Mouse (Mus musculus): Measurements from ENCODE around the gene Sae1.
"Not testable (repeated sequence)": the region's sequence is repeated elsewhere in the genome, so short reads cannot be mapped to it uniquely, and the experiment has no call there.

Gene Sae1

DNA sequence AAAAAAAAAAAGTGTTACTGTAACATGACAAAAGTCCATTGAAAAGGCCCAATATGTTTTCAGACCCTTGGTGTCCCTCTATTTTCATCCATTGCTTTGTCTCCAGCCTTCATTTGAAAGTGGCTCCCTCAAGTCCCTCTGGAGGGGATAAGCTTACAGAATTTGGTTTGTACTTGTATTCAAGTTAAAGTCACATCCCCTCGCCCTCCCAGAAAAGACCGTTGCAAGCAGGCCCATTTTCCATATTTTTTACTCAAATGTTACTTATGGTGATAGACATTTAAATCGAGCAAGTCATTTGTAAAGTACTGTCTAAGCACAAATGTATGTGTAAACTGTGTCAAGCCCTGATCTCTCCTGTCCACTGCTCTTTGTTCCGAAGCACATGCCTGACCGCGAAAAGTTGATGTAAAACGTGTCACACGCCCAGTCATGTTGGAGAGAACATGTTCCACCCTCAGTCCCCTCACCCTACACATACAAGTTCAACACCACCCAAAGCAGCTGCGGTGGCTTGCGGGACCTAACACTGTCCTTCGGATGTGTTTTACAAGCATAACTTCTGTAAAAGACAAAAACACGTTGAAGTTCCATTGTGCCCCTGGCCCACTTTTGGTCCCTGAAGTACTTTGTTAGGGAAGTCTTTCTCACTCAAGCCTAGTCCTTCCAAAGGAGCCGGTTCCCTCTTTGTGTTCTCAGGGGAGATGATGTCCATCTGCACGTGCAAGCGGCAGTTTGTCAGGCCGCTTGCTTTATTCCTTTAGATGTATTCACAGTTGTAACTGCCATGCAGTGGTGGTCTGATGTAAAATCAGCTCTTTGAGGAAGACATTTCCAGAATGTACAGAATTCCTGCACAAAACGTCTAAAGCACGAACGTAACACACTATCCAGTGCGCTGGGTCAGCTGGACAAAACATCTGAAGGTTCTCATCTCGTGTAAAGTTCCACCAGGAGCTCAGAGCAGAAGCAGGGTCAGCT is 15.7 kb upstream of the Sae1 start:
- peak; percentile 51 for DNase-seq (ENCODE audit: extremely low spot score)

DNA sequence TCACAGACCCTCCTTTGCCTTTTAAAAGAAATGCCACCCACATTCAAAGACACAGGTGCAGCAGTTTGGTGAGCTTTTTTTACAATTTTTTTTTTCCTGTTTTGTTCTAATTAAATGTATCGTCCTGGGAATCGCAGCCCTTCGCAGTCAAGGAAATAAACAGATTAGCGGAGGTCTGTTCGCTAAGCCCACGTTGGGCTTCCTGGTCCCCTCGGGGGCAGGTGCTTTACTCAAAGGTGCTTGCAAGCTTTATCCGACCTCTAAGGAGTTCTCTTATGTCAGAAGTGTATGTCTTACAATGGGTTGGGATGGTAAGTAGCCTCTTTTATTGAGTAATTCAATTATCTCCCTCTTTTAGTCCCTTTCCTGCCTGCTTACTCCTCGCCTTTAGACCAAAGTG is 14.8 kb upstream of the Sae1 start:
- peak; percentile 25 for DNase-seq (ENCODE audit: extremely low spot score)

DNA sequence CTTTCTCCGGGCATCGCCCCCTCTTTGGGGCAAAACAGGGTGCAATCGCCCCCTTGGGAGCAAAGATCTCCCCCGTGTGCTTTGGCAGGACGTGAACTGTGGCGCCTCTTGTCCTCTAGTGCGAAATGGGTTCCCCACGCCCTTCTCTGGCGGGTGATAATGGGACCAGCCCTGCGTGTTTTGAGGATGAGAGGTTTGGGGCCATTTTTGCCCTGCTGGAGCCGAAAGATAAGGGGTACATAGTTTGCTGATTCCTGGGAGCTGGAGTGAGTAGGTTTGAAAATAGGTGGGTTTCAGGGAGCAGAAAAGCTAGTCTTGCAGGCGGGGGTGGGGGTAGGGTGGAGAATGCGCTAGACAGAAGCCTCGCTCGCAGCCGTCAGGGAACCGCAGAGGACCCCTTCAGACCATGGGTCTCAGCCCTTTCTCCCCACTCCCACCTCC is 14.4 kb upstream of the Sae1 start:
- peak; percentile 65 for DNase-seq (ENCODE audit: extremely low spot score)

DNA sequence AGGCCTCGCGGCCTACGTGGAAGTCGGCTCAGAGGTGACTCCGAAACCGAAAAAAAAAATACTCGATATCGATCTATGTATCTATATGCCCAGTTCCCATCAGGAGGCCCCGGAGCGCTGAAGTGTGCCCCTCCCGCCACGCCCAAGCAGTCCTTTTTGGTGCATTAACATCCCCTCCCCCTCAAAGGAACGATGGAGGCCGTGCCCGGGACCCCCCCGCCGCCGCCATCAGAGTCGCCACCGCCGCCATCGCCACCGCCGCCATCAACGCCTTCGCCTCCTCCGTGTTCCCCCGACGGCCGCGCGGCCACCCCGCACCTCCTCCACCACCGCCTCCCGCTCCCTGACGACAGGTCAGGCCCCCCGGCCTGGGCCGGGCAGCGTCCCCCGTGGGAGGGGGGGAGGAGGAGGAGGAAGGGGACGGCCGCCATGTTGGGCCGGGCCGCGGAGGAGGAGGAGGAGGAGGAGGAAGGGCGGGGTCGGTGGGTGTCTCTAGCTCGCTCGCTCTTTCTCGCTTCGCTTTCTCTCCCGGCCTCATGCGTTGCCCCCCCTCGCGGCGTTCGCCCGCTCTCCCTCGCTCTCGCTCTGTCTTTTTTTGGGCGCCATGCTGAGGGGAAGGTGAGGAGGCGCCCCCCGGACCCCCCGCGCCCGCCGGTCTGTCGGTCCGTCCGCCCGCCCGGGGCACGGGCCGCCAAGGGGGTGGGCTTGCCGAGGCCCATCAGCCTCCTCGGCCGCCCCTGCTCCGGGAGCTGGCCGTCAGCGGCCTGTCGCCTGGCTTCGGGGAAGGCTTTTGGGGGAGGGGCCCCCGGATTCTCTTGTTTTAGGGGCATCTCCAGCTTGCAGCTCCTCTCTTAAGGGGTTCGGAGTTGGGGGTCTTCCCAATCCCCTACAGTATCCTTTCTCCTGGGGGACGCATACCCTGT is 13.3 kb upstream of the Sae1 start, which contains the start of gene Zc3h4:
Gene Zc3h4 (plus strand): TSS at position 222 of the 923 bp plus-strand sequence.
- peak; percentile 97 for DNase-seq (ENCODE audit: extremely low spot score)

DNA sequence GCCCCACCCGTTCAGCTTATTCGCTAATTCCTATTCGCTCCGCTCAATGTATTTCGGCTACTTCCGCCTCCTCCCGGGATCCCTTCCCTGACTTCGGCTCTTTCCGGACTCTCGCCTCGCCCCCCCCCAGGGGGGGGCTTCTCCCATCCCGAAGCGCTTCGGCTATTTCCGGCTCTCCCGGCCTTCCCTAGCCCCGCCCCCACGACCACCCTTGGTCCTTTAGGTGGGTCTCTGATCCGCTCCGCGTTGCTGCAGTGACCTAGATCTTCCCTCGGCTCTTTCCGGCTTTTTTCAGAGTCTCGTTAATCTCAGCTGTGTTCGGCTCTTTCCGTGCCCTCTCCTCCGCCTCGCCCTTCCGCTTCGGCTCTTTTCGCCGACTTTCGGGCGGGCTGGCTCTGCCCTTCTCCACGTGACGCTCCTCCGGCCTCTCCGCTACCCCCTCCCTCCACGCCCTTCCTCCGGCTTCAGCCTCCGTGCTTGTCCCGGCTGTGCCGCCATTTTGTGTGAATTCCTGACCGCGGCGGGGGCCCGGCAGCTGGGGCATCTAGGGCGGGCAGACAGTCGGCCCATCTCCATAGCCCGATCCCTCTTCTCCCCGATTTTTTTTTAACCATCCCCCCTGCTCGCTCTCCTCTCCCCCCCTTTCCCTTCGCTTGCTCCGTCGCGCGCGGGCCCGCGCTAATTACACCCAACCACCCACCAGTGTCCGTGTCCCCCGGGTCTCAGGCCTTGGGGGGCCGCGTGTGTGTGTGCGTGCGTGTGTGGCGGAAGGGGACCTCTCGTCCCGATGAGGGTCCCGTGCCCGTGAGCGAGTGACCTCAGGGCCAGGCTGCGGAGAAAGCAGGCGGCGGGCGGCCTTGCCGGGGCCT is 12.4 kb upstream of the Sae1 start:
- peak; percentile 100 for DNase-seq (ENCODE audit: extremely low spot score)

DNA sequence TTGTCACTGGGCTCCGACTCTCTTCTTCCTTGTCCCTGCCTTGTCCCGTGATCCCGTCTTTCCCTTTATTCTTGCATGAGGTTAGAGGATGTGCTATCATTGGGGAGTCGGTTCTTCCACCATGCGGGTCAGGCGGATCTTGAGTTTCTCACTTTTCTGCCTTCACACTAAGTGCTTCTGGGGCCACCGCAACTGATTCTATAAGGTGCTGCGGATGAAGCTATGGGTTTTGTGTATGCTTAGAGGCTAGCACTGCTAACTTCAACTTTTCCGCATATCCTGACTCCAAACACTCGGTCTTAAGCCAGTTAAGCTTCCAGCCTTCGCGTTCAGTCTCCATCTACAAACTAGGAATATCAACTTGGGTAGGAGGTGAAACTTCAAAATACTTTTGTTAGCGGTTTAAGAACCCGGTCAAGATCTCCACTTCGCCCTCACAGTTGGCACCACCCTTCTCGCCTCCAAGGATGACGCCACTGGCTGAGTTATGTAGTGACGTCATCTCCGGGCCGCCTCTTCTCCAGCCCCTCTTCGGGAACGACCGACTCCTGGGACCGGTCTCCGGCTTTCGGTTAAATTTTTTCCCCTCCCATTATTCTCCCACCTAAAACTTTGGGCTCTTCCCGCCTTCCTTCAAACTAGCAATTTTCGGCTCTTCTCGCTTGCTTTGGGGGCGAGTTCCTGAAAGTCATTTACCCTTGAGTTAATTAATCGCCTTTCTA is 11.7 kb upstream of the Sae1 start:
- DNase-seq (ENCODE audit: extremely low spot score) = peak; percentile 96

DNA sequence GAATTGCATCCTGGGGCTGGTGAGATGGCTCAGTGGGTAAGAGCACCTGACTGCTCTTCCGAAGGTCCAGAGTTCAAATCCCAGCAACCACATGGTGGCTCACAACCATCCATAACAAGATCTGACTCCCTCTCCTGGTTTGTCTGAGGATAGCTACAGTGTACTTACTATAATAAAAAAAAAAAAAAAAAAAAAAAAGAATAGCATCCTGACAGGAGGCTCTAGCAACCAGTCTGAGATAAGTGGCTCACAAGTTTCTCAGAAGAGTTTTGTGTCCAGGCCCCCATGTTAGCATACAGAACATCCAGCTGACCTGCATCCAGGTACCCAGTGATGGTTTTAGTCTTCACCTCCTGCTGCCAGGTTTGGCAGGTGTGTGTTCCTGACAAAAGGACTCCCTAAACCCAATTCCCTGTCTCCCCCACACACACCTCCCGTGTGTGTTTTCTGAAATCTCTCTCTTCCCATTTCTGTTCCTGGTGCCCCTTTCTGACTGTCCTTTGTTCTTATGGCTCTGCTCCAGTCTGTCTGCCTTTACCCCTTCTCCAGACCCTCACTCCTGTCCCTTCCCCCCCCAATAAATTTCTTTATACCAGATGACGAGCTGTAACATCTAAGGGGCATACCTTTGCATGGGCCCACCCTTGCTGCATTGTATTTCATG is 10.9 kb upstream of the Sae1 start:
- DNase-seq (ENCODE audit: extremely low spot score) = peak; percentile 14

DNA sequence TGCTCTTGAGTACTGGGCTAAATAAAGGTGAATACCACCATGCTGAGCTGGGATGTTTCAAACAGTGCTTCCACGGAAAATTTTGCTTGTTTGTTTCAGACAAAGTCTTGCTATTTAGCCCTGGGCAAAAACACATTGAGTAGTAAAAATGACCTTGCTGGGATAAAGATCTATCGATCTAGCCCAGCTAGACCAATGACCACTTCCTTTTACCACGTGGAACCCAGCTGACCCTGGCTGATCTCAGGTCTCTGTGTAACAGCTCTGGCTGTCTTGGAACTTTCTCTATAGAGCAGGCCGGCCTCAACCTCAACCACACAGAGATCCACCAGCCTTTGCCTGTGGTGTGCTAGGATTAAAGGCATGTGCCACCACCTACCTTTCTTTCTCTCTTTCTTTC is 9.9 kb upstream of the Sae1 start:
- no peak for DNase-seq (ENCODE audit: extremely low spot score)

DNA sequence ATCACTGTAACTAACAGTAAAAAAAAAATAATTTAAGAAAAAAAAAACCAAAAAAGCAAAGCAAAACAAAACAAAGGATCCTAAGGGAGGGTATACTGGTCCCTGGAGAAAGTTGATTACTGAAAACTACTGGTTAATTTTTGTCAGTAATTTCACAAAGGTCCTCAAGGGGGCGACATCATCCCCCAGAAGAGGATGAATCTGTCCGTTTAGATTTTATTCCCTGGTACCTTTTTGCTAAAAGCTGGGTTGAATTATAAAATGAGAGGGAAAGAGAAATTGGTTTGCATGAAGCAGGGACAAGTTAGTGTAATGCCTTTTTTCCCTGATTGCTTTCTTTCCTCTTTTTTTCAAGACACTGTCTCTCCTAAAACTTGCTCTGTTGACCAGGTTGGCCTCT is 8.3 kb upstream of the Sae1 start:
- peak; percentile 28 for DNase-seq (ENCODE audit: extremely low spot score)

DNA sequence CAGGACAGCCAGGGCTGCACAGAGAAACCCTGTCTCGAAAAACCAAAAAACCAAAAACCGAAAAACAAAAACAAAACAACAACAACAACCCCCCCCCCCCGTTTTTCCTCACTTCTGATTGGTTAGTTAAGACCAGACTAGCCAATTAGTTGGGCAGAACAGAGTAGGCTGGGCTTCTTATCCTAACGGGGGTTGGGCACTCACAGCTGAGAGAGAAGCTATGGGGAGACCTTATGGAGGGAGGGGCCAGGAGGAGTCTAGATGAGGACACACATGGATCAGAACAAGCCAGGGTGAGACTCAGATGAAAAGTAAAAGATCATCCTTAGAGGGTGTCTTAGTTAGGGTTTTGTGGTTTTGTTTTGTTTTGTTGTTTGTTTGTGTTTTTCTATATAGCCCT is 5.3 kb upstream of the Sae1 start:
- DNase-seq (ENCODE audit: extremely low spot score) = no peak

DNA sequence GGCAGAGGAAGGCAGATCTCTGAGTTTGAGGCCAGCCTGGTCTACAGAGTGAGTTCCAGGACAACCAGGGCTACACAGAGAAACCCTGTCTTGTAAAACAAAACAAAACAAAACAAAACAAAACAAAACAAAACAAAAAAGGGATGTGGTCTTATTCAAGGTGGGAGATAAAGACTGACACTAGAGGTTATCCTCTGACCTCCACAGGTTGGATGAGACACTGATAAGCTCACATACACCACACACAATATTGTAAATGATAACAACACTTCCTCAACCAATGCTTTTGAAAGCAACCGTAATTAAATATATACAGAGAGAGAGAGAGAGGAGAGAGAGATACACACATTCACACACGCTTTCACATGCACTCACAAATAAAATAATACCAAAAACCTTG is 2.3 kb upstream of the Sae1 start:
- not testable (repeated sequence) for DNase-seq (ENCODE audit: extremely low spot score)

DNA sequence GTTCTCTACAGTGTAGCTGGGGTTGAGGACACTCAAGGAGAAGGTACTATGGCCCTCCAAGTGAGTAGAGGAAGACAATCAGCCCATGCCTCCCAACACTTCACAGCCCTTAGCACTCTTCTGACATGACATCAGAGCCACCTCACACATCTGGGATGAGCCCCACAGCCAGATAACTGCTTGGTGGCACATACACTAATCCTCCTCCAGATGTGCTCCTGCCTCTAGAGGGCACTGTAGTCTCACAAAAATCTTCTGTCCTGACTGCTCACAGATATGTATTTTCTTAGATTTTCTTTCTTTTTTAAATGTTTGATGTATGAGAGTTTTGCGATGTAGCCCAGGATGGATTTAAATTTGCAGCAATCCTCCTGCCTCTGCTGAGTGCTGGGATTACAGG is 11.1 kb downstream of the Sae1 start:
- DNase-seq (ENCODE audit: extremely low spot score) = no peak

DNA sequence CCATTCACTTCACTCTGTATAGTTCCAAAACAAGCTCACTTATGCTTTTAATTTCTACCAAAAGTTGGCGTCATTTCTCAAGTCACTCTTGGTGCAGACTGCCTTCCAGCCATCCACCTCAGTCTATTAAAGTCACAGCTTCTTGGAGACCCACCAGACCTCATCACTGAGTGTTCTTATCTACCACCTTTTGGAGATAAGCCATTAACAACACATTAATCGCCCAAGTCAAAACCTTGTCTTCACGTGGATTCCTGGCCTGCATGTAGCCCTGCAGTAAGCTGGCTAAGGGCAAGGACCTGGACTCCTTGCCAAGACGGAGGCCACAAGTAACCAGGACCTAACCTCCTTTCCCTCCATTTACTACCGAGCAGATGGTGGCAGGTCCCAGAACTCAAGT is 12.6 kb downstream of the Sae1 start:
- DNase-seq (ENCODE audit: extremely low spot score) = no peak

DNA sequence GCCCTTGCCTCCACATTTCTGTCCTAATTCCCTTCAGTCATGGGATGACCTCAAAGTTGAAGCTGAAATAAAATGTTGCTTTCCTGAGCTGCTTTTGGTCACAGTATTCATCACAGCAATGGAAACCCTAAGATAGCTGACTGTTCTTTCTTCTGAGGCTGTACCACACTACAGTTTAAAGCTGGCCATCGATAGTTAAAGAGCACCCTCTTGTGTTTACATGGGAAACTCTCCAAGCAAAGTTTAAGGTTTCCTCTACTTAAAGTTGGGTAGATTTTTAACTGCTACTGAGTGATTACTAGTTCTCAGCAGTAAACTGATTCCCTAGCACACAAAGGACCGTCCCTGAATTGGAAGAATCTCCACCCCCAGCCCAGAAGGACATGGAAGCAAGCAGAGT is 13.9 kb downstream of the Sae1 start:
- no peak for DNase-seq (ENCODE audit: extremely low spot score)

DNA sequence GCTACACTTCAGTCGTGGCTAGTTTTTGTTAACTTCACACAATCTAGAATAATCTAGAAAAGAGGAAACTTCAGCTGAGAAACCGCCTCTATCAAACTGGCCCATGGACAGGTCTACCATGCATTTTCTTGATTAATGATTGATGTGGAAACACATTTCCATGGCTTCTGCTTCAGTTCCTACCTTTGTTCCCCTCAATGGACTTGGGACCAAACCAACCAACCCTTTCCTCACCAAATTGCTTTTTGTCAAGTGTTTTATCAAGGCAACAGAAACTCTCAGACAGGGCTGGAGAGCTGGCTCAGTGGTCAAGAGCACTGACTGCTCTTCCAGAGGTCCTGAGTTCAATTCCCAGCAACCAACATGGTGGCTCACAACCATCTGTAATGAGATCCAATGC is 17.0 kb downstream of the Sae1 start:
- DNase-seq (ENCODE audit: extremely low spot score) = no peak

DNA sequence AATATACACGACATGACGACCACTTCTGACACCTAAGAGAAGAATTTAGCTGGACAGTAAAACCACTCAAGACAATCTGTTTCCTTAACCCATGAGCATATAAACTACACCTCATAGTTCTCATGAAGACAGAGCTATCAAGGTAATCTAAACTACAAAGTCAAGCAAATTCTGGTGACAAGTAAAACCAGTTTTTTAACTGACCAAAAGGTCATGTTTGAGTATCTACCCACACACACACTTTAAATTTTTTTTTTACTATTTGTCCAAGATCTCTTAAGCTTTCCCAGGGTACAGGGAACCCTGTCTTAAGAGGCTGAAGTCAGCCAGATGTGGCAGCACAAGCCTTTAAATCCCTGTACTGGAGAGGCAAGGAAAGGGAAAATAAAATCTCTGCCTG is 18.8 kb downstream of the Sae1 start:
- DNase-seq (ENCODE audit: extremely low spot score) = no peak

DNA sequence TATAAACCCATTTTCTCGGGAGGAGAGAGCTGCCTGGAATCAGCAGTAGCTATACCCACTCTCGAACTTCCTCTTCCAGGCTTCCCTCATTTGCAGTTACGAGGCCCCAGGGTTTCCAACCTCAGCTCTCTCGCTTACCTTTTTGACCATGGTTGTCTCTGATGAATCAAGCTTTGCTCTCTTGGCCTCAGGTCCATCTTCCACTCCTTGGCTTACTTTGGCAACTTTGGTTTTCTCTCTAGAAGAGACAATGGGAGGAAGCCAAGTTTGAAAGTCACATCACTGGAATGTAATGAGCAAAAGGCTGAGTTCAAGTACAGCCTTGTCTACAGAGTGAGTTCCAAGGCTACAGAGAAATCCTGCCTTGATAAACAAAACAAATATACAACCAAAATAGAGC is 20.9 kb downstream of the Sae1 start:
- no peak for DNase-seq (ENCODE audit: extremely low spot score)

DNA sequence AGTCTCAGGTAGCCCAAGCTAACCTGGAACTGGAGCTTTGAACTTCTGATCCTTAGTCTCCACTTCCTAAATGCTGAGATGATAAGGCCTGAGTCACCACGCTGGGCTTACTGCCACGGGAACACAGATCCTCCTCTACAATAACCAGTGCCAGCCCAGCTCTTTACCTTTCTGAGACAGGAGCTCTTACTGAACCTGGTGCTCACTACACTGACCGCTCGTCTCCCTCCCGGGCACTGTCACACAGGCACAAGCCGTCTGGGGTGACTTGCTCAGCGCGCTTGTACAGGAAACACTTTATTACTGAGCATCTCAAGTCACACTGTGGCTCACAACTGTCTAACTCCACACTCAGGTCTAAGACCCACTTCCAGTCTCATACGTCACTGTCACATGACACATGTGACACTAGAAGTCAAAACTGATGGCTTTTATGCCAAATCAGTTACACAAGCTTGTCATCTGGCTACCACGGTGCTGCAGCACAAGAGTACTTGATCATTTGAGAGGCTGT is 21.4 kb downstream of the Sae1 start:
- DNase-seq (ENCODE audit: extremely low spot score) = no peak

DNA sequence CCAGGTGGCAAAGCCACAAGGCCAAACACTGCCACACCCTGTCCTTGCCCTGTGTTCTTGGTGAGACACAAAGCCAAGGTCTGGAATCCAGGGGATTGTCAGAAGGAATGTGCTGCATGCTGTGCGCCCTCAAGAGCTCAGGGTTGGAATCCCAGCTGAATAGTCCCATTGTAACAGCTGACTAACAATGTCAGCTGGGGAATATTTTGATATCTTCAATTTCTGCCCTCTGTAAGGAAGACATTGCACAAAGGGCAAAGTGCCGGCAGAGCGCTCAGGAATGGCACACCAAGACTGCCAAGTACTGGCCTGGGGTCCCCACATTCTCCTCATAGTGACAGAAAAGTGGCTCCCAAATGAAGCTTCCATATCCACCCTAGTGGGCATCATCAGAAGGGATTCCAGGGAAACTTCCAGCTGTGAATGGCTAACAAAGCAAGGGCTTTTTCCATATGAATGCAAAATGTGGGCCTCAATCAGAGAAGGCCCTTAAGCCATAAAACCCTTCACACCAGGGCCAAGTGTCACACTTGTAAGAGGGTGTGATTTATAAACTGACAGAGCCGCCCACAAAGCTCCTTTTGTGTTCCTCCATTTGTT is 22.6 kb downstream of the Sae1 start:
- peak; percentile 62 for DNase-seq (ENCODE audit: extremely low spot score)

DNA sequence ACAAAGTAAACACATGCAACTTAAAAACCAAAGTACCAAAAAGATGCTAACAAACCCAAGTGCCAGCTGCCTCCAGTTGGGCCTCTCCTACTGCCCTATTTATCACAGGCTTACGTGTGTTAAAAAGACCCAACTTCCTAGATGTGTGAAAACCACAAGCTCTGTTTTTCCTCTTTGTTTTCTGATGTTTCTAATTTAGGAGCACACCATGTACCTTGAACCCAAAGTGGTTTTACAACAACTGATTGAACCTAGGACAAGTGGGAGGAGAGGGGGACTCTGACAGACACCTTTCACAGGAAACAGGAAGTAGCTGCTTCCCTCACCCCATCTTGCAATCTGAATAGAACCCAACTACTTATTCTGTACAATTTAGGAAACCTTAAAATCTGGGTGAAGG is 23.3 kb downstream of the Sae1 start:
- DNase-seq (ENCODE audit: extremely low spot score) = no peak
